Mouse (Mus musculus): ENCODE data around the gene Dennd2a. TPM values are rescaled to one million over a fixed set of nuclear protein-coding genes. Genes with fewer than 3 reads are reported as not detected.

Dennd2a gene
- 0.32 TPM for polyA plus RNA-seq (2014; fragmentation: Illumina TruSeq; extraction: RNeasy Lipid Tissue Mini Kit (QIAGEN cat#74804); ENCODE audit: low read depth, low replicate concordance)

DNA sequence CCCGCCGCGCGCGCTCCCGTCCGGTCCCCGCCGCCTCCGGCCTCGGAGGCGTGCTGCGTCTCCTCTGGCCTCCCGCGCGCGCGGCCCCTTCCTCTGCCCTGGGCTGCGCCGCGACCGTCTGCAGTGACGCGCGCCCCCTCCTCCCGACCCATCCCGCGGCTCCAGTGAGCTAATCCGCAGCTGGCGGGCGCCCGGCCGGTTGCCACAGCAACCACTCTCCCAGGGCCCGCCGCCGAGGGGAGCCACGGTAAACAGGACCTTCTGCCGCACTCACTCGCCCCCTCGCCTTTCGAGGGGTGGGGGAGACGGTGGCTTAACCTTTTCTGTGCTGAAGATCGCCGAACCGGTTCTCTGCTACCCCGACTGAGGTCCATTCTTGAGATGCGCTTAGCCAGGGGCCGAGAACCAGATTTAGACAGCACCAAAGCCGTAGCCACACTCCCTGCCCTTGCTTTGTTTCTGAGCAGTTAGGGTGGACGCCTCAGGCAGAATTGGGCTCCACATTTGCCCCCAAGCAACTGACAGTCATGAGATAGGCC, at the start of gene Dennd2a:
Gene Dennd2a (minus strand): TSS at position 145 of the 539 bp plus-strand sequence.

DNA sequence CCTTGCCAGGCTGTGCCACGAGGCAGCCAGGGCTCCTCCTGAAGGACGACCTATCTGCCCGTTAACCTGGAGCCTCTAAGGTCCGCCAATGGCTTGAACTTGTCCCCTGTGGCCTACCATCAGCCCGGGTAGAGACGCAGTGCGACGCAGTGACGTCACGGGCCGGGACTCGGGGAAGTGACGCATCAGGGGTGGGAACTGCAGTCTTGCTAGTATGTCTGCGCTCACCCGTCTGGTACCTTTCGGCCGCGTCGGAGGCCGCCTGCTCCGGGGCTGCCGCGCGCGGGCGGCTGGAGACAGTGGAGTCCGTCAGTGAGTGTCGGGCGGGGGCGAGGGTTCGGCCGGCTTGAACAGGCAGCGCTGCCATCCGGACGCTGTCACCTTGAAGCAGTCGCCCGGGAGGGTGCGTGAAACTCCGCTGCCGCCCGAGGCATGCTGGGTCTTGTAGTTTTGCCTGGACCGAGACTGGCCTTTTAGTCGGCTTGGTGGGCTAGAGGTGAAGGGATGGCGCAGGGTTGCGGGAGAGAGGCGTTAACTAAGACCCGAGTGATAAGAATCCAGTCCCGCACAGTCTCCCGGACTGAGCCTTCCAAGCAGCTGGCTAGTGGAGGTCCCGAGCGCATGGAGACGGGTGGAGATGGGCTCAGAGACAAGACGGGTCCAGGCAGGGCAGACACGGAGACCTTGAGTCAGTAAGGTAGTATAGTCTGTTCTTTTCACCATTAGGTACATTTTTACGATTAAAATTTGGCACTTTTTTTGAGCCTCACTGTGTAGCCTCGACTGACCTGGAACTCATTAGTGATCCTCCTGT, 34.9 kb upstream of the Dennd2a start, which contains the start of gene Ndufb2:
Gene Ndufb2 (plus strand): TSS at position 174 of the 814 bp plus-strand sequence.

DNA sequence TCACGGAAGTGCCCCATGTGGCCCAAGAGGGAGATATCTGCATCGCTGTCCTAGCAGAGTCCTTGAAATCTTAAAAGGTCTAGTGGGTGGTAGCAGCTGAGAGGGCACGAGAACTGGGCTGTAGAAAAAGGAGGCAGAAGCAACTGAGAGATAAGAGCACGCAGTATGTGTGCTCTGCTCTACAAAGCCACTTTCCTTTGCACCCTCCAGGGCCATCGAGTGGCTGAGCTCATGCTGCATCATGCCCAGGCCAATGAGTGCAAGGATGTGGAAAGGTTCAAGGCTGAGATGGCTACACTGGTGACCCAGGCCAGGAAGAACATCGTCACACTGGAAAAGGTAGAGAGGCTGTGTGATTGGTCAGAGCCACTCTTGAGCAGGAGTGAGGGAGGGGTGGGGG, 27.9 kb upstream of the Dennd2a start, which contains the start of gene Gm42420:
Gene Gm42420 (plus strand): TSS at position 237 of the 400 bp plus-strand sequence.

DNA sequence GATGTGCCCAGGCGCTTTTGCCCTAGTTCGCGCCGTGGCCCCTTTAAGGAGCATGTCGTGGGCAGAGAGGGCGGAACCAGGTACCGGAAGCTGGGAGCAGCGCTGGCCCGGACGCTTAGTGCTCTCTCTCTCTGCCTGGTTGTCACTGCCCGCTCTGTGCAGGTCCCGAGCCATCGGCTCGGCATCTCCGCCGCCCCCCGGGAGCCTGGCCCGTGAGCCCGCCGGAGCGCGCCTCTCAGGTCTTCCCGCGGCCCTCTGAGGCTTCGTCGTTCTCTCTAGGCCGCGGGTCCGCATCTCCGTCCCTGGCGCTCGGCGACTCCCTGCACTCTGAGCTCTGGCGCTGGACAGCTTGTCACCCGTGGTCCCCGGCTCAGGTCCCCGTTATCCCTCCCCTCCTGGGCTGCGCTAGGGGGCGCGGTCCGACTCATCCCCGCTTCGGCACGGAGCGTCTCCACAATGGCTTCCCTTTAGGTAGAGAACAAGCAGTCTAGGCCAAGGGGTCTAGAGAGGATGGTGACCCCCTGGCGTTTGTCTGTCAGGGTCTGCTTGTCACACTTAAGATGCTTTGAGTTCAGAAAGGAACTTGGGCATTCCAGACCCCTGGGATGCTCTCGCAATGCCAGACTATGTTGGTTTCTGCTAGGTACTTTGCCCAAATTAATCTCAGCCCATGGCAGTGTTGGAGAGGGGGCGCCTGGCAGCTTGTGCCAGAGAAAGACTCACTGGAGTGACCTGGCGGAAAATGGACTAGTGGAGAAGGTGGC, 16.3 kb upstream of the Dennd2a start, which contains the start of gene Adck2:
Gene Adck2 (plus strand): TSS at position 83 of the 764 bp plus-strand sequence.

DNA sequence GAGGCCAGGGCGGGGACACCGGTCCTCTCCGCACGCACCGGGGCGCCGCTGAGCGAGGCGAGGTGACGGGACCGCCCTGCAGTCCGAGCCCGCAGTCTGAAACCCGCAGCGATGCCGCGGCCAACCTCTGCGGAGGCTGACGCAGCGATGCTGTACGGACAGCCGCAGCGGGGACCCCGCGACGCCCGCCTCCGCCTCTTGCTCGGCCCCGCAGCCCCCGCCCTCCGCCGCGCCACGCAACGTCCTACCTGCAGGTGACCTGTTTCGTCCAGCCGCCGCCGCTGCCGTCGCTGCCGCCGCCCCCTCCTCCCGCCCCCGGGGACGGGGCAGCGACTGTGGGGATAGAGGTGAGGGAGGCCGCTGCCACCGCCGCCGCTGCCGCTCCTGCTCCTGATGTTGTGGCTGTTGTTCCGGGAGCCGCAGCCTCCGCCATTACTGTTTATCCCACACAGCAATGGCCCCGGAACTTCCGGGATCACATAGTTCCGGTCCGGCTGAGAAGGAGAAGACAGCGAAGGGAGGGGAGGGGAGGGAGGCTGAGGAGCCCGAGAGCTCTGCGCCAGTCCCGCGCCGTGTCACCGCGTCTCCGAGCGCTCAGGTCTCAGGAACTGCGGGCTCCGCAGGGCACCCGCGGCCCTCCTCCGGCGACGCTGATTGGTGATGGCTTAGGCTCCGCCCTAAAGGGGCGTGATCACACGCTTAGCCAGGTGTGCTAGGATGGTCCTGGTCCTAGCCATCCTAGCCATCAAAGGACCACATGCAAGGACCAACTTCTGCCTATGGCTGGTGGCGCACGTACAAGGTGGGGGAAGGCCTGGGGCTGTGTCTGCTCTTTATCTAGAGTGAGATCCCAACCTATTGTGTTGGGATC, 137.6 kb downstream of the Dennd2a start, which contains the start of gene Mkrn1:
Gene Mkrn1 (minus strand): TSS at position 612 of the 871 bp plus-strand sequence.

Other genes with a start within 250 kb of the Dennd2a start
- 40.5 TPM for gene Slc37a3, start 180.2 kb downstream of the Dennd2a start, polyA plus RNA-seq (2014; fragmentation: Illumina TruSeq; extraction: RNeasy Lipid Tissue Mini Kit (QIAGEN cat#74804); ENCODE audit: low read depth, low replicate concordance)
- 1.5 TPM for gene Rab19, start 176.7 kb downstream of the Dennd2a start, polyA plus RNA-seq (2014; fragmentation: Illumina TruSeq; extraction: RNeasy Lipid Tissue Mini Kit (QIAGEN cat#74804); ENCODE audit: low read depth, low replicate concordance)
- gene Mkrn1, start 137.4 kb downstream of the Dennd2a start, polyA plus RNA-seq (2014; fragmentation: Illumina TruSeq; extraction: RNeasy Lipid Tissue Mini Kit (QIAGEN cat#74804); ENCODE audit: low read depth, low replicate concordance): 36.8 TPM
- 5.0 TPM for gene Adck2, start 16.0 kb upstream of the Dennd2a start, polyA plus RNA-seq (2014; fragmentation: Illumina TruSeq; extraction: RNeasy Lipid Tissue Mini Kit (QIAGEN cat#74804); ENCODE audit: low read depth, low replicate concordance)
- gene Gm42420, start 27.9 kb upstream of the Dennd2a start, polyA plus RNA-seq (2014; fragmentation: Illumina TruSeq; extraction: RNeasy Lipid Tissue Mini Kit (QIAGEN cat#74804); ENCODE audit: low read depth, low replicate concordance): not detected
- 103 TPM for gene Ndufb2, start 34.7 kb upstream of the Dennd2a start, polyA plus RNA-seq (2014; fragmentation: Illumina TruSeq; extraction: RNeasy Lipid Tissue Mini Kit (QIAGEN cat#74804); ENCODE audit: low read depth, low replicate concordance)
- 28.9 TPM for gene Braf, start 167.6 kb upstream of the Dennd2a start, polyA plus RNA-seq (2014; fragmentation: Illumina TruSeq; extraction: RNeasy Lipid Tissue Mini Kit (QIAGEN cat#74804); ENCODE audit: low read depth, low replicate concordance)

Data from kidney, adult 10 weeks (tissue).